Mouse (Mus musculus) liver, embryonic 16.5 days (tissue): ENCODE results near the gene Mtus2. TPM values are rescaled to one million over a fixed set of nuclear protein-coding genes. Genes with fewer than 3 reads are reported as not detected.

ENCODE experiments used
- ATAC-seq: fragments of 200-750 bp; cut with Nextera tagmentation; 2 replicates; pipeline ENCODE4 v1.8.0; 2017; ENCODE audit warnings: low read depth, mild to moderate bottlenecking, moderate number of reproducible peaks, moderate library complexity
- H3K27ac ChIP-seq: fragments of 300-500 bp; sonication (generic); 2 replicates; pipeline ENCODE4 v1.5.1; 2014; ENCODE audit warnings: mild to moderate bottlenecking, low read length
- H3K27me3 ChIP-seq: fragments of 300-500 bp; sonication (generic); 2 replicates; pipeline ENCODE4 v1.6.1; 2014; ENCODE audit warnings: low read depth, low read length, mixed read lengths; ENCODE audit not compliant: control insufficient read depth, insufficient read depth
- H3K36me3 ChIP-seq: fragments of 300-500 bp; sonication (generic); 2 replicates; pipeline ENCODE4 v1.6.1; 2014; ENCODE audit warnings: mild to moderate bottlenecking; ENCODE audit not compliant: control insufficient read depth, insufficient read depth
- H3K4me1 ChIP-seq: fragments of 300-500 bp; sonication (generic); 2 replicates; pipeline ENCODE4 v1.6.1; 2014; ENCODE audit warnings: low read depth, low read length, mixed read lengths; ENCODE audit not compliant: control insufficient read depth
- H3K4me2 ChIP-seq: fragments of 300-500 bp; sonication (generic); 2 replicates; pipeline ENCODE4 v1.6.1; 2014; ENCODE audit warnings: low read depth, low read length, mixed read lengths
- H3K4me3 ChIP-seq: fragments of 300-500 bp; sonication (generic); 2 replicates; pipeline ENCODE4 v1.5.1; 2014; ENCODE audit warnings: low read depth, mild to moderate bottlenecking, low read length
- H3K9ac ChIP-seq: fragments of 300-500 bp; sonication (generic); 2 replicates; pipeline ENCODE4 v1.6.1; 2014; ENCODE audit warnings: low read depth, low read length
- H3K9me3 ChIP-seq: fragments of 300-500 bp; sonication (generic); replicated peaks from 2 replicates; pipeline ENCODE4 v1.6.1; 2016; ENCODE audit warnings: low read length; ENCODE audit not compliant: control insufficient read depth
- WGBS: fragments of 180-500 bp; shearing (Covaris S2); extraction: QIAGEN DNeasy Blood & Tissue Kit; methylation state at CpG from one replicate; pipeline ENCODE4 v1.1.7; 2014; ENCODE audit not compliant: insufficient replicate concordance; 5-methylcytosine and 5-hydroxymethylcytosine counted together
- polyA plus RNA-seq: library from polyadenylated mRNA; unstranded; fragments of >200 nt; fragmentation: Nextera tagmentation; extraction: Ambion mirVana; gene quantifications from 2 replicates; pipeline ENCODE4 v1.2.1, GENCODE M21; 2015

Gene Mtus2
- polyA plus RNA-seq, 1 experiment from 2014 or later, result 0.72 TPM

- no peaks in the 10 kb centered on the region for H3K27me3 ChIP-seq
- no peak overlapping the region for H3K4me3 ChIP-seq
- no peak overlapping the region for H3K9ac ChIP-seq
- no peak for ATAC-seq
- no peak overlapping the region for H3K27ac ChIP-seq
- no peaks in the 10 kb centered on the region for H3K4me1 ChIP-seq
- no peaks in the 10 kb centered on the region for H3K36me3 ChIP-seq
- WGBS, result 64% methylated on average over 7 of the region's 7 CpGs
- no peak overlapping the region for H3K4me2 ChIP-seq
- no peaks in the 10 kb centered on the region for H3K9me3 ChIP-seq
These were observed 150.8 kb downstream of the Mtus2 start for GRCm38 (mm10) chr5:148107890-148108289.

- H3K9ac ChIP-seq, result no peak overlapping the region
- no peak for ATAC-seq
- no peaks in the 10 kb centered on the region for H3K27me3 ChIP-seq
- H3K4me1 ChIP-seq, result no peaks in the 10 kb centered on the region
- no peak overlapping the region for H3K4me3 ChIP-seq
- WGBS, result 44% methylated on average over 9 of the region's 9 CpGs
- no peaks in the 10 kb centered on the region for H3K36me3 ChIP-seq
- H3K27ac ChIP-seq, result no peak overlapping the region
- no peaks in the 10 kb centered on the region for H3K9me3 ChIP-seq
- no peak overlapping the region for H3K4me2 ChIP-seq
These were observed 151.2 kb downstream of the Mtus2 start for GRCm38 (mm10) chr5:148108314-148108713.

- ATAC-seq, result no peak
- no peaks in the 10 kb centered on the region for H3K36me3 ChIP-seq
- WGBS, result 55% methylated on average over 15 of the region's 15 CpGs
- H3K27ac ChIP-seq, result no peak overlapping the region
- no peak overlapping the region for H3K9ac ChIP-seq
- no peak overlapping the region for H3K4me2 ChIP-seq
- no peaks in the 10 kb centered on the region for H3K27me3 ChIP-seq
- H3K4me1 ChIP-seq, result no peaks in the 10 kb centered on the region
- no peaks in the 10 kb centered on the region for H3K9me3 ChIP-seq
- H3K4me3 ChIP-seq, result no peak overlapping the region
These were observed 158.2 kb downstream of the Mtus2 start for GRCm38 (mm10) chr5:148115207-148115817.

GRCm38 (mm10) chr5:148124354-148124753 lies 167.2 kb downstream of the Mtus2 start:
- WGBS, result 63% methylated on average over 12 of the region's 12 CpGs
- Histone ChIP-seq H3K4me3 (no peak overlapping the region), H3K27ac (no peak overlapping the region), H3K9me3 (no peaks in the 10 kb centered on the region), H3K4me1 (no peaks in the 10 kb centered on the region), H3K4me2 (no peak overlapping the region), H3K27me3 (no peaks in the 10 kb centered on the region), H3K36me3 (no peaks in the 10 kb centered on the region), H3K9ac (no peak overlapping the region)
- ATAC-seq, result no peak

- ATAC-seq, result no peak
- H3K9ac ChIP-seq, result no peak overlapping the region
- H3K36me3 ChIP-seq, result no peaks in the 10 kb centered on the region
- WGBS, result 31% methylated on average over 8 of the region's 8 CpGs
- no peak overlapping the region for H3K27ac ChIP-seq
- no peaks in the 10 kb centered on the region for H3K4me1 ChIP-seq
- no peak overlapping the region for H3K4me2 ChIP-seq
- no peak overlapping the region for H3K4me3 ChIP-seq
- H3K9me3 ChIP-seq, result 0 out of 2 replicates have a peak, but pooled peaks cover 3% of the 10 kb centered on the region
- no peaks in the 10 kb centered on the region for H3K27me3 ChIP-seq
These were observed 173.8 kb downstream of the Mtus2 start for GRCm38 (mm10) chr5:148130691-148131457.

- 48% methylated on average over 10 of the region's 10 CpGs for WGBS
- H3K4me3 ChIP-seq, result no peak overlapping the region
- H3K36me3 ChIP-seq, result no peaks in the 10 kb centered on the region
- no peak overlapping the region for H3K9ac ChIP-seq
- H3K4me1 ChIP-seq, result no peaks in the 10 kb centered on the region
- H3K27me3 ChIP-seq, result no peaks in the 10 kb centered on the region
- no peak overlapping the region for H3K4me2 ChIP-seq
- H3K9me3 ChIP-seq, result 0 out of 2 replicates have a peak, but pooled peaks cover 3% of the 10 kb centered on the region
- no peak overlapping the region for H3K27ac ChIP-seq
- ATAC-seq, result no peak
These were observed 174.5 kb downstream of the Mtus2 start for GRCm38 (mm10) chr5:148131458-148132131.

GRCm38 (mm10) chr5:148133448-148134060 lies 176.4 kb downstream of the Mtus2 start:
- H3K4me3 ChIP-seq, result no peak overlapping the region
- H3K36me3 ChIP-seq, result no peaks in the 10 kb centered on the region
- 69% methylated on average over 9 of the region's 9 CpGs for WGBS
- 0 out of 2 replicates have a peak, but pooled peaks cover 3% of the 10 kb centered on the region for H3K9me3 ChIP-seq
- H3K27me3 ChIP-seq, result no peaks in the 10 kb centered on the region
- ATAC-seq, result no peak
- no peak overlapping the region for H3K27ac ChIP-seq
- H3K4me2 ChIP-seq, result no peak overlapping the region
- H3K4me1 ChIP-seq, result no peaks in the 10 kb centered on the region
- H3K9ac ChIP-seq, result no peak overlapping the region

- H3K27me3 ChIP-seq, result no peaks in the 10 kb centered on the region
- no peak overlapping the region for H3K4me3 ChIP-seq
- H3K9ac ChIP-seq, result no peak overlapping the region
- H3K4me1 ChIP-seq, result no peaks in the 10 kb centered on the region
- ATAC-seq, result no peak
- H3K9me3 ChIP-seq, result no peaks in the 10 kb centered on the region
- no peaks in the 10 kb centered on the region for H3K36me3 ChIP-seq
- WGBS, result 73% methylated on average over 3 of the region's 3 CpGs
- H3K27ac ChIP-seq, result no peak overlapping the region
- no peak overlapping the region for H3K4me2 ChIP-seq
These were observed 184.5 kb downstream of the Mtus2 start for GRCm38 (mm10) chr5:148141662-148142061.
